Comparison of ENCODE assay signal across 23 mouse cellular contexts in genomic region chr13:49291949-49292348, GRCm38 (mm10). TPM values are rescaled to one million over a fixed set of nuclear protein-coding genes. Genes with fewer than 3 reads are reported as not detected.
A peak's percentile ranks its signal among the peaks of the same experiment; 100 is the strongest.
DNase-seq lines count a peak whose midpoint lies in the region; ATAC-seq lines count a peak whose summit lies in the region.
"Had no signal": no experiment of that assay in that cellular context is flagged by ENCODE, and none has a peak within 500 bp of the region (broad histone marks: within the 10 kb centered on the region; RNA-seq: fewer than 3 reads in every experiment).

No protein-coding gene starts in this region.

- H3K27ac ChIP-seq in neural tube, embryonic 15.5 days (replicated peaks), result no peak overlapping the region
- H3K27ac ChIP-seq: embryonic facial prominence, embryonic 10.5 days; embryonic facial prominence, embryonic 13.5 days; forebrain, embryonic 12.5 days; forebrain, embryonic 15.5 days; hindbrain, embryonic 12.5 days; hindbrain, embryonic 15.5 days had no signal

- H3K4me2 ChIP-seq in neural tube, embryonic 15.5 days, result no peak overlapping the region
- H3K4me2 ChIP-seq: embryonic facial prominence, embryonic 13.5 days; forebrain, embryonic 12.5 days; forebrain, embryonic 15.5 days; heart, embryonic 11.5 days; hindbrain, embryonic 12.5 days; hindbrain, embryonic 15.5 days had no signal

- no peaks in the 10 kb centered on the region for H3K4me1 ChIP-seq in neural tube, embryonic 15.5 days
- H3K4me1 ChIP-seq: embryonic facial prominence, embryonic 10.5 days; embryonic facial prominence, embryonic 13.5 days; forebrain, embryonic 12.5 days; forebrain, embryonic 15.5 days; hindbrain, embryonic 12.5 days; hindbrain, embryonic 15.5 days had no signal

- no peak overlapping the region for H3K4me3 ChIP-seq in neural tube, embryonic 15.5 days (replicated peaks)
- H3K4me3 ChIP-seq: embryonic facial prominence, embryonic 10.5 days; embryonic facial prominence, embryonic 13.5 days; erythroblast, embryonic 14.5 days; forebrain, embryonic 12.5 days; forebrain, embryonic 15.5 days; hindbrain, embryonic 12.5 days; hindbrain, embryonic 15.5 days had no signal

- H3K36me3 ChIP-seq in neural tube, embryonic 15.5 days, result 0 out of 2 replicates have a peak, but pooled peaks cover 2% of the 10 kb centered on the region
- H3K36me3 ChIP-seq: embryonic facial prominence, embryonic 13.5 days; hindbrain, embryonic 12.5 days; hindbrain, embryonic 15.5 days had no signal

- H3K9ac ChIP-seq in neural tube, embryonic 15.5 days (replicated peaks), result no peak overlapping the region
- H3K9ac ChIP-seq: embryonic facial prominence, embryonic 13.5 days; forebrain, embryonic 12.5 days; forebrain, embryonic 15.5 days; hindbrain, embryonic 12.5 days; hindbrain, embryonic 15.5 days had no signal

- DNase-seq in A20 (ENCODE audit: low read depth, low spot score), result peak; percentile 65
- no peak for DNase-seq in kidney, postnatal 4 days
- no peak for DNase-seq in ovary, postnatal 14 days (ENCODE audit: low spot score)
- DNase-seq: adrenal gland, postnatal 10 days; cerebellum, adult 11 months; cerebellum, adult 2 months; cerebellum, adult 9-11 months; embryo, embryonic 11 days; gastrocnemius, postnatal 36 days; heart, adult 11 months had no signal

- H3K27me3 ChIP-seq in neural tube, embryonic 15.5 days (replicated peaks), result no peaks in the 10 kb centered on the region
- H3K27me3 ChIP-seq: CH12.LX; embryonic facial prominence, embryonic 13.5 days; forebrain, embryonic 12.5 days; forebrain, embryonic 15.5 days; hindbrain, embryonic 12.5 days; hindbrain, embryonic 15.5 days had no signal

- ATAC-seq in common myeloid progenitor, adult 5-6 weeks (replicated peaks; ENCODE audit: low read depth, poor library complexity, severe bottlenecking), result peak; percentile 71
- ATAC-seq in megakaryocyte progenitor cell, adult 5-6 weeks (replicated peaks; ENCODE audit: poor library complexity), result peak; percentile 82
- no peak for ATAC-seq in neural tube, embryonic 15.5 days (ENCODE audit: low FRiP score)
- ATAC-seq: forebrain, embryonic 15.5 days had no signal

- WGBS in neural tube, embryonic 15.5 days, result 96% methylated on average over 6 of the region's 6 CpGs

- no peaks in the 10 kb centered on the region for H3K9me3 ChIP-seq in neural tube, embryonic 15.5 days (replicated peaks)
- H3K9me3 ChIP-seq: embryonic facial prominence, embryonic 10.5 days; embryonic facial prominence, embryonic 13.5 days; forebrain, embryonic 15.5 days; G1E; hindbrain, embryonic 15.5 days had no signal

RNA-seq across cellular contexts. Expression of gene Fgd3, which starts 28.2 kb away (rescaled TPM):
- total RNA-seq in common myeloid progenitor, adult 5-6 weeks (2017), result 8.8 and 11.9 TPM in 2 replicates
- total RNA-seq in megakaryocyte progenitor cell, adult 5-6 weeks (2015), result 3.4 and 4.1 TPM in 2 replicates
- 8.6 and 9.3 TPM in 2 replicates for total RNA-seq in megakaryocyte progenitor cell, adult 5-6 weeks (2017)
- polyA plus RNA-seq in neural tube, embryonic 15.5 days (2015; fragmentation: Nextera tagmentation; extraction: Ambion mirVana), result 2.1 and 2.2 TPM in 2 replicates

RNA-seq across cellular contexts. Expression of gene Susd3, which starts 43.4 kb away (rescaled TPM):
- 1.4 and 4.2 TPM in 2 replicates for total RNA-seq in common myeloid progenitor, adult 5-6 weeks (2017)
- total RNA-seq in megakaryocyte progenitor cell, adult 5-6 weeks (2015), result 3.8 and 5.7 TPM in 2 replicates
- 1.7 and 4.0 TPM in 2 replicates for total RNA-seq in megakaryocyte progenitor cell, adult 5-6 weeks (2017)
- 0.95 and 2.1 TPM in 2 replicates for polyA plus RNA-seq in neural tube, embryonic 15.5 days (2015; fragmentation: Nextera tagmentation; extraction: Ambion mirVana)

RNA-seq across cellular contexts. Expression of gene Bicd2, which starts 49.4 kb away (rescaled TPM):
- total RNA-seq in common myeloid progenitor, adult 5-6 weeks (2017), result 20.4 and 24.3 TPM in 2 replicates
- total RNA-seq in megakaryocyte progenitor cell, adult 5-6 weeks (2015), result 9.7 and 10.9 TPM in 2 replicates
- total RNA-seq in megakaryocyte progenitor cell, adult 5-6 weeks (2017), result 17.1 and 21.5 TPM in 2 replicates
- polyA plus RNA-seq in neural tube, embryonic 15.5 days (2015; fragmentation: Nextera tagmentation; extraction: Ambion mirVana), result 28.3 and 30.3 TPM in 2 replicates
